Mouse (Mus musculus): ENCODE data around the gene Prkra.
"Not testable (repeated sequence)": the region's sequence is repeated elsewhere in the genome, so short reads cannot be mapped to it uniquely, and the experiment has no call there.

The Prkra gene

DNA sequence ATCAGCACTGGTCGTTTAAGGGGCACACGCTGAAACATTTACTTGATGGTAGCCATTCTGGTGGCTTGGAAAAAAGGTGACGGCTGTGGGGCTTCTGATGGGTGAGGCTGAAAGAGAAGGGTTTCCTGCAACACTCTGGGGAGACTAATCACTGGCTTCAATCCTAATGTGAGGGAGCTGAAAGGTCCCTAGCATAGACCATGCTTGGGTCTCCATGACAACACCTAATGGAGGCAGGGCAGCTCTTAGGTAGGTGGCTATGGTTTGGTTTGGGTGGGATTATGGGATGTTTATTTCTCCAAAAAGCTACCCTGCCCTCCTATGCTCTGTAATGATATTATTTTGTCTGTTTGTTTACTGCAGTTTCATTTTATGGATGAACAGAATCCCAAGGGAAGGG is 7.6 kb upstream of the Prkra start:
- no peak for DNase-seq (ENCODE audit: low spot score in 2 of 2)

DNA sequence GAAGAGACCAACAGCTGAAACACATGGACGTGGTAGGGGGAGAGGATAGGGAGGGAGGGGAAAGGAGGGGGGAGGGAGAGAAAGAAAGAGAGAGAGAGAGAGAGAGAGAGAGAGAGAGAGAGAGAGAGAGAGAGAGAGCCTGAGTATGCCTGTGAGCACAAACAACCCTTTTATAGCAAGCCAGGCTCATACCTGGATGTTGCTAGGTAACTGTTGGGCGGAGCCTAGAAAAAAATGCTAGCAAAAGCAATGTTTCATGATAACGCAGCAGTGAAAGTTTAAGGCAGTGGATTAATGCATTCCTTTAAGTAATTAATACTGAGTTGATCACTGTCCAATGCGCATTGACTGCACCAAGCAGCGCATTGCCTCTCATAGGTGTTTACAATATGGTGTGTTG is 6.8 kb upstream of the Prkra start:
- DNase-seq (ENCODE audit: low spot score in 2 of 2), result no peak

- DNase-seq (ENCODE audit: low spot score in 2 of 2), result no peak
Measured at GRCm38 (mm10) chr2:76653070-76653469, 5.3 kb upstream of the Prkra start.

GRCm38 (mm10) chr2:76648666-76649141 is 889 bp upstream of the Prkra start:
- DNase-seq (ENCODE audit: low spot score in 2 of 2), result no peak

GRCm38 (mm10) chr2:76647441-76647869 is 360 bp downstream of the Prkra start:
- DNase-seq (ENCODE audit: low spot score in 2 of 2), result no peak

DNA sequence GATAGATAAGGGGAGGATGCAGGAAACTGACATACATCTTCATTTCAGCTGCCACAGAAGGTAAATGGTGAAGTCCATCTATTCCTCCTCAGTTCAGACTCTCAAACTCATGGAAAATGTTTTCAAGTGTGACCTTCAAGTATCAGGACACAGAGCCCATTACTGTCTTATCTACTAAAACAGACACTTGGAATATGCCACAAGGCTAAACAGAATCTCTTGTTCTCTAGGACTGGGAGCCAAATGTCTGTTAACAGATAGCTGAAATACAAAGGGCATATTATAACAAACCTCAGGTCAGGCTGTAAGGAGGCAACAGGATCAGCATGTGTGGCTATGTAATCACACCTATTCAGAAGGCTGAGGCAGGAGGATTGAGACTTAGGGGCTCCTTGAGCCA is 4.0 kb downstream of the Prkra start:
- no peak for DNase-seq (ENCODE audit: low spot score in 2 of 2)

- no peak for DNase-seq (ENCODE audit: low spot score in 2 of 2)
Measured at GRCm38 (mm10) chr2:76639637-76640036, 8.2 kb downstream of the Prkra start.

DNA sequence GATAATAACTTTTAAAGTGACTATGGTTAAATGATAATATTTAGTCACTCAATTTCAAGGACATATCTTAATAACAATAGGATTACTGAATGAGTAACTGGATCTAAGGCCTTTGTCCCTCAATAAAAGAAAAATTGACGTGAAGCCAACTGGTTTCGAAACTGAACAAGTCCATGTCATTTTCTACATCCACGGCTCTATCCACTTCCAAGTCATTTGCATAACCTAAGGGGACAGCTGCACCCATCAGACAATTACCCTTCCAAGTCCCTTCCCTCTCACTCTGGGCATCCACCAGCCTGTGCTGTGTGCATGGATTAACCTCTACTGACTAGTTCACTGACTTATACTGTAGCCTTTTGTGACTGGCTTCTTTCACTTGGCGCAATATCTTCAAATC is 16.2 kb downstream of the Prkra start:
- DNase-seq (ENCODE audit: low spot score in 2 of 2), result no peak

DNA sequence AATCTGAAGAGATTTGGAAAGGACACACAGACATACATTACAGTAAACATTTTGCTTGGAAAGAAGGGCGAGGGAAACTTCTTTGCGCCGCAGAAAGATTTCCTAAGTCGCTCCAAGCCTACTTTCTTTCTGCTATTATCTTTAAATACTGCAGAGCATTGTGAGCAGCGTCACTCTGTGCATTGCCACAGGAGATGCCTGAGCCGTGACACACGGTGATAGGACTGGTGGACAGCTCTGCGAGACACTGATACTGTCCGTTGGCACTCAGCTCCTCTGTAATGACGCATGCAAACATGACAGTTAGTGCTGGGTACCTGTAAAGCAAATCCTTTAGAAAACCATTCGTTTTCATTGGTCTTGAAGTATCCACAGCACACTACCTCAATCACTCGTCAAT is 17.5 kb downstream of the Prkra start:
- no peak for DNase-seq (ENCODE audit: low spot score in 2 of 2)

- DNase-seq (ENCODE audit: low spot score in 2 of 2), result not testable (repeated sequence)
Measured at GRCm38 (mm10) chr2:76622316-76622715, 25.5 kb downstream of the Prkra start.

GRCm38 (mm10) chr2:76621724-76622123 is 26.1 kb downstream of the Prkra start:
- no peak for DNase-seq (ENCODE audit: low spot score in 2 of 2)

DNA sequence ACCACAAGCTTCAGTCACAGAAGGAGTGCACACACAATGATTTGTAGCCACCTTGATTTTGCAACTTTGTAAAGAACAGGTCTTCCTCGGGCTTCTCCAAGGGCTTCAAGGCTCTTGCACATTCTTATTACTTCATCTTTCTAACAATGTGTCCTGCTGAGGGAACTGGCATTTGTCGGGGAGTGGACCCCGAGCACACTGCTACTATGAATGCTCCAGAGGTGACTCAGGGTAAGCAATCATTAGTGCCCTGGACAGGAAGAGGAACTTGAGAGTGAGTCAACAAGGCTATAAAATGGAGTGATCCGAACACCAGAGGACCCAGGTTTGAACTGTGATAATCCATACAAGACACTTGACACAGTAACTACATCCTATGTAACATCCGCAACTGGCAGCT is 27.6 kb downstream of the Prkra start:
- DNase-seq (ENCODE audit: low spot score in 2 of 2), result no peak

DNA sequence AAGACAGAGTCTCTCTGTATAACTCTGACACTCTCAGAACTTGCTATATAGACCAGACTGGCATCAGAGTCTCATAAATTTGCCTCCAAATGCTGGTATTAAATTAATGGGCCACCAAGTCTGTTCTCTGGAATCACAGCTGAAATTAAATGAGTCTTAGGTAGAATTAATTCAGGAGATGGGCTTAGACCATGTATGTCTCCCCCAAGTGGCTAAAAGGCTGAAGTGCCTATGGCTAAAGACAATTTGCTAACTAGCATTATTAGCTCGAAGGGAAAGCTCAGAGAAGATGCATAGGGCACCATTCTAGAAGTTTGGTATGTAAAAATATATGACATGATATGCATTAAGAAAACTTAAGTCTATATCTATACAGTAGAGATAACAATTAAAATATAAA is 29.7 kb downstream of the Prkra start:
- DNase-seq (ENCODE audit: low spot score in 2 of 2), result no peak

GRCm38 (mm10) chr2:76611996-76612395 is 35.8 kb downstream of the Prkra start:
- no peak for DNase-seq (ENCODE audit: low spot score in 2 of 2)

DNA sequence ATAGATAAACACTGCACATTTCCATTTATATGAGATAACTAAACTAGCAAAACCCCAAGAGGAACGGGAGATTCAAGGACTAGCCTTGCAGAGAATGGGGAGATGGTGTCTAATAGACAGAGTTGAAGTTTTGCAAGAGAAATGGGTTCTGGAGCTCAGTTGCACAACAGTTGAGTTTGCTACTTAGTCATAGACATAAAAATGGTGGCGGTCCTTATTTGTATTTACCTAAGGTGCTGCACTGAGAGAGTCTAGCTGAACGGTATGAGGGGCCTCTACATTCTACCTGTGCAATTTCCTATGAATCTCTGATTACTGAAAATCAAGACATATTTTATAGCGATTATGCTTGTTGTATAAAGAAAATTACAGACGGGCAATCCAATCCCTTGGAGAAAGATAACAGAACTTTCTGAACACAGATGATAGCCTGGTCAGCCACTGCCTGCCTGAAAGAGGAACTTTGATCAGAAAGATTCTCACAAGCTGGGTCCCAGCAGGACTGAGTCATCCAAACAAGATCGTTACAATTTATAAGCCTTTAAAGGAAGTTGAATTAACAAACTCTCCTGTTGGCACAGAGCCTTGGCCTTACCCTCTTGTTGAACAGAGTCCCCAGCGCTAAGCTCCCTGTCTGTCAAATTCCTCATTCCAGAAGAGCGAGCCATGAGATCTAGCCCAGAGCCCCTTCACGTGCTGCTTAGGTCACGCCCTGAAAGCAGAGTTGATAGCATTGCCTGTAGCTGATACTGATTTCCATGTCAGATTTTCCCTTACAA is 37.3 kb downstream of the Prkra start:
- no peak for DNase-seq (ENCODE audit: low spot score in 2 of 2)

GRCm38 (mm10) chr2:76606704-76607103 is 41.1 kb downstream of the Prkra start:
- DNase-seq (ENCODE audit: low spot score in 2 of 2), result no peak

- DNase-seq (ENCODE audit: low spot score in 2 of 2), result no peak
Measured at GRCm38 (mm10) chr2:76602256-76602655, 45.6 kb downstream of the Prkra start.

DNA sequence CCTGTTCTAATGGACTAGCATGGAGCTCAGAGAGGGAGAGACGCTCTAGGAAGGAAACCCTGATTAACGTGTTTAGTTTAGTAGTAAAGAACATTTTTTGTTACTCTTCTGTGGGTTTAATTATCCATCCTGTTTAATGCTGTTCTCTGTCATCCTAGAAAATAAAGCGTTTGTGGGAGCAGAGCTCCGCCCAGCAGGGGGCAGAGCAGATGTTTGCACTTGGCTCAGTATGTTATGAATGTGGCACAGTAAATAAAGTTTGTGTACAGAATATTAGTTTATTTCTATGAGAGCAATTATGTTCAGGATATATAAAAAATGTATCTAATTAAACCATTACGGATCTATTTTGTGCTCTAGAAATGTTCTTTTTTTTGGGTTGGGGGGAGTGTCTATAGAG is 48.6 kb downstream of the Prkra start:
- no peak for DNase-seq (ENCODE audit: low spot score in 2 of 2)

- DNase-seq (ENCODE audit: low spot score in 2 of 2), result no peak
Measured at GRCm38 (mm10) chr2:76597521-76597920, 50.3 kb downstream of the Prkra start.

GRCm38 (mm10) chr2:76592401-76592924 is 55.4 kb downstream of the Prkra start:
- DNase-seq (ENCODE audit: low spot score in 2 of 2), result no peak

DNA sequence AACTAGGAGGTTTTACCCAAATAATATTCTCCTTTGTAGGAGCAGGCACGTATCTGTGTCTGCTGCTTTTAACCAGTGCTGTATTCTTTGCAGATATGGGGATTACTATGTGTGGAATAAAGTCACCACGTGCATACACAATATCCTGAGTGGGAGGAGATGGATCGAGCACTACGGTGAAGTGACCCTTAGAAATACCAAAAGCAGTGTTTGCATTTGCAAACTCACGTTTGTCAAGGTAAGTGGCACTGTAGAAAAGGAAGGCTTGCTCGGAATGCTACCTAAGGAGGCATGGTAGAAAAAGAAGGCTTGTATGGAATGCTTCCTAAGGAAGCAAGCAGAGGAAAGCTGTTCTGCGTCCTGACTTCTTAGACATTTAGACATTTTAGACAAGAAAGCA is 57.6 kb downstream of the Prkra start:
- no peak for DNase-seq (ENCODE audit: low spot score in 2 of 2)

GRCm38 (mm10) chr2:76586906-76587305 is 60.9 kb downstream of the Prkra start:
- no peak for DNase-seq (ENCODE audit: low spot score in 2 of 2)

- no peak for DNase-seq (ENCODE audit: low spot score in 2 of 2)
Measured at GRCm38 (mm10) chr2:76585090-76585489, 62.7 kb downstream of the Prkra start.

Measured in right cerebral cortex, postnatal 36 days (tissue).